Mouse (Mus musculus): ENCODE measurements around the gene Nup210. TPM values are rescaled to one million over a fixed set of nuclear protein-coding genes. Genes with fewer than 3 reads are reported as not detected.
A peak's percentile ranks its signal among the peaks of the same experiment; 100 is the strongest.

Gene Nup210
- polyA plus RNA-seq, 1 experiment = 43.2 TPM

- TF ChIP-seq POLR2A (IDR thresholded peaks at IDR 0.05; ENCODE audit: borderline replicate concordance, extremely low read depth, insufficient read depth, insufficient read length, poor library complexity, severe bottlenecking) = no peak
- TF ChIP-seq CTCF (IDR thresholded peaks at IDR 0.05; ENCODE audit: borderline replicate concordance, extremely low read depth, insufficient read depth, insufficient read length) = no peak
- DNase-seq (ENCODE audit: low read depth) = no peak
These were observed 60.3 kb downstream of the Nup210 start for GRCm38 (mm10) chr6:91056348-91056747.

GRCm38 (mm10) chr6:91052572-91052971, 64.1 kb downstream of the Nup210 start:
- TF ChIP-seq POLR2A (IDR thresholded peaks at IDR 0.05; ENCODE audit: borderline replicate concordance, extremely low read depth, insufficient read depth, insufficient read length, poor library complexity, severe bottlenecking) = no peak
- TF ChIP-seq CTCF (IDR thresholded peaks at IDR 0.05; ENCODE audit: borderline replicate concordance, extremely low read depth, insufficient read depth, insufficient read length) = no peak
- no peak for DNase-seq (ENCODE audit: low read depth)

- peak; percentile 31 for DNase-seq (ENCODE audit: low read depth)
- TF ChIP-seq POLR2A (IDR thresholded peaks at IDR 0.05; ENCODE audit: borderline replicate concordance, extremely low read depth, insufficient read depth, insufficient read length, poor library complexity, severe bottlenecking) = no peak
- TF ChIP-seq CTCF (IDR thresholded peaks at IDR 0.05; ENCODE audit: borderline replicate concordance, extremely low read depth, insufficient read depth, insufficient read length) = no peak
These were observed 68.6 kb downstream of the Nup210 start for GRCm38 (mm10) chr6:91048019-91048418.

- peak; percentile 30 for DNase-seq (ENCODE audit: low read depth)
- no peak for TF ChIP-seq POLR2A (IDR thresholded peaks at IDR 0.05; ENCODE audit: borderline replicate concordance, extremely low read depth, insufficient read depth, insufficient read length, poor library complexity, severe bottlenecking)
- TF ChIP-seq CTCF (IDR thresholded peaks at IDR 0.05; ENCODE audit: borderline replicate concordance, extremely low read depth, insufficient read depth, insufficient read length) = no peak
These were observed 69.2 kb downstream of the Nup210 start for GRCm38 (mm10) chr6:91047434-91047833.

GRCm38 (mm10) chr6:91046184-91046583, 70.4 kb downstream of the Nup210 start:
- TF ChIP-seq CTCF (IDR thresholded peaks at IDR 0.05; ENCODE audit: borderline replicate concordance, extremely low read depth, insufficient read depth, insufficient read length) (no peak), POLR2A (IDR thresholded peaks at IDR 0.05; ENCODE audit: borderline replicate concordance, extremely low read depth, insufficient read depth, insufficient read length, poor library complexity, severe bottlenecking) (no peak)
- DNase-seq (ENCODE audit: low read depth) = peak; percentile 22

GRCm38 (mm10) chr6:91044628-91045331, 71.8 kb downstream of the Nup210 start:
- DNase-seq (ENCODE audit: low read depth) = no peak
- TF ChIP-seq CTCF (IDR thresholded peaks at IDR 0.05; ENCODE audit: borderline replicate concordance, extremely low read depth, insufficient read depth, insufficient read length) = no peak
- TF ChIP-seq POLR2A (IDR thresholded peaks at IDR 0.05; ENCODE audit: borderline replicate concordance, extremely low read depth, insufficient read depth, insufficient read length, poor library complexity, severe bottlenecking) = no peak

- no peak for DNase-seq (ENCODE audit: low read depth)
- TF ChIP-seq CTCF (IDR thresholded peaks at IDR 0.05; ENCODE audit: borderline replicate concordance, extremely low read depth, insufficient read depth, insufficient read length) (no peak), POLR2A (IDR thresholded peaks at IDR 0.05; ENCODE audit: borderline replicate concordance, extremely low read depth, insufficient read depth, insufficient read length, poor library complexity, severe bottlenecking) (no peak)
These were observed 75.3 kb downstream of the Nup210 start for GRCm38 (mm10) chr6:91041287-91041686.

- DNase-seq (ENCODE audit: low read depth) = no peak
- no peak for TF ChIP-seq CTCF (IDR thresholded peaks at IDR 0.05; ENCODE audit: borderline replicate concordance, extremely low read depth, insufficient read depth, insufficient read length)
- TF ChIP-seq POLR2A (IDR thresholded peaks at IDR 0.05; ENCODE audit: borderline replicate concordance, extremely low read depth, insufficient read depth, insufficient read length, poor library complexity, severe bottlenecking) = no peak
These were observed 88.4 kb downstream of the Nup210 start for GRCm38 (mm10) chr6:91028256-91028655.

- DNase-seq (ENCODE audit: low read depth) = peak; percentile 25
- TF ChIP-seq POLR2A (IDR thresholded peaks at IDR 0.05; ENCODE audit: borderline replicate concordance, extremely low read depth, insufficient read depth, insufficient read length, poor library complexity, severe bottlenecking) = no peak
- no peak for TF ChIP-seq CTCF (IDR thresholded peaks at IDR 0.05; ENCODE audit: borderline replicate concordance, extremely low read depth, insufficient read depth, insufficient read length)
These were observed 95.8 kb downstream of the Nup210 start for GRCm38 (mm10) chr6:91020810-91021209.

- DNase-seq (ENCODE audit: low read depth) = no peak
These were observed 99.9 kb downstream of the Nup210 start for GRCm38 (mm10) chr6:91016600-91017230.

GRCm38 (mm10) chr6:91014198-91014958, 102.3 kb downstream of the Nup210 start:
- peak; percentile 5 for DNase-seq (ENCODE audit: low read depth)
- TF ChIP-seq POLR2A (IDR thresholded peaks at IDR 0.05; ENCODE audit: borderline replicate concordance, extremely low read depth, insufficient read depth, insufficient read length, poor library complexity, severe bottlenecking) (no peak), CTCF (IDR thresholded peaks at IDR 0.05; ENCODE audit: borderline replicate concordance, extremely low read depth, insufficient read depth, insufficient read length) (no peak)

More at GRCm38 (mm10) chr6:91016600-91017230, 99.9 kb downstream of the Nup210 start:
- TF ChIP-seq POLR2A (IDR thresholded peaks at IDR 0.05; ENCODE audit: borderline replicate concordance, extremely low read depth, insufficient read depth, insufficient read length, poor library complexity, severe bottlenecking) (no peak), CTCF (IDR thresholded peaks at IDR 0.05; ENCODE audit: borderline replicate concordance, extremely low read depth, insufficient read depth, insufficient read length) (no peak)

Measured in brain, embryonic 14.5 days (tissue).